In genomic region chr4:133584059-133584951, GRCm38 (mm10) we compare ENCODE assay signal across 8 mouse cellular contexts. TPM values are rescaled to one million over a fixed set of nuclear protein-coding genes. Genes with fewer than 3 reads are reported as not detected.
DNase-seq lines count a peak whose midpoint lies in the region; ATAC-seq lines count a peak whose summit lies in the region.

Gene Gpn2 (plus strand): TSS chr4:133584362.

- H3K4me3 ChIP-seq in brown adipose tissue, adult 24 weeks (ENCODE audit: insufficient read depth, low read depth, low read length): peak within 1 kb of the TSS; percentile 68
- peak within 1 kb of the TSS; percentile 79 to 90 for H3K4me3 ChIP-seq in heart, embryonic 14.5 days (ENCODE audit: control insufficient read depth in 1 of 2, insufficient read depth in 1 of 2, low read depth in 1 of 2, low read length in 2 of 2)
- H3K4me3 ChIP-seq in liver, embryonic 12.5 days: peak within 1 kb of the TSS; percentile 94
- H3K4me3 ChIP-seq in stomach, embryonic 14.5 days (ENCODE audit: low read depth, low read length): peak within 1 kb of the TSS; percentile 98

- H3K27me3 ChIP-seq in heart, embryonic 14.5 days (ENCODE audit: control insufficient read depth, insufficient read depth, low read length): no peaks in the 10 kb centered on the region
- no peaks in the 10 kb centered on the region for H3K27me3 ChIP-seq in liver, embryonic 12.5 days (replicated peaks)
- H3K27me3 ChIP-seq in stomach, embryonic 14.5 days (ENCODE audit: control insufficient read depth, insufficient read depth, low read length): no peaks in the 10 kb centered on the region

- H3K9ac ChIP-seq in heart, embryonic 14.5 days (ENCODE audit: low read length): peak within 1 kb of the TSS; percentile 94
- peak within 1 kb of the TSS; percentile 85 for H3K9ac ChIP-seq in liver, embryonic 12.5 days
- H3K9ac ChIP-seq in stomach, embryonic 14.5 days (replicated peaks; ENCODE audit: low read depth, low read length): peak within 1 kb of the TSS; percentile 78

- H3K27ac ChIP-seq in brown adipose tissue, adult 24 weeks (replicated peaks; ENCODE audit: low read depth, low read length): peak within 1 kb of the TSS; percentile 71
- peak within 1 kb of the TSS; percentile 75 to 82 for H3K27ac ChIP-seq in heart, embryonic 14.5 days (replicated peaks in 1 of 2; ENCODE audit: control insufficient read depth in 1 of 2, insufficient read depth in 1 of 2, low read depth in 2 of 2, low read length in 2 of 2)
- H3K27ac ChIP-seq in liver, embryonic 12.5 days: peak within 1 kb of the TSS; percentile 89
- peak within 1 kb of the TSS; percentile 74; the same call in 1 of the 2 replicates for H3K27ac ChIP-seq in stomach, embryonic 14.5 days (ENCODE audit: low read length)

- H3K9me3 ChIP-seq in heart, embryonic 14.5 days (ENCODE audit: control insufficient read depth, low read length): no peaks in the 10 kb centered on the region
- H3K9me3 ChIP-seq in liver, embryonic 12.5 days (replicated peaks): no peaks in the 10 kb centered on the region
- no peaks in the 10 kb centered on the region for H3K9me3 ChIP-seq in stomach, embryonic 14.5 days (ENCODE audit: control insufficient read depth, low read depth, low read length)

- peaks cover 4% of the 10 kb centered on the region; the same call in 1 of the 2 replicates for H3K4me1 ChIP-seq in brown adipose tissue, adult 24 weeks (ENCODE audit: control insufficient read depth, insufficient read depth, insufficient read length, low read length)
- H3K4me1 ChIP-seq in heart, embryonic 14.5 days (ENCODE audit: control insufficient read depth in 2 of 2, insufficient read depth in 2 of 2, low read length in 2 of 2): peaks cover 3 to 14% of the 10 kb centered on the region in 2 experiments; a peak in 3 of 4 replicates
- peaks cover 24% of the 10 kb centered on the region for H3K4me1 ChIP-seq in liver, embryonic 12.5 days
- peaks cover 7% of the 10 kb centered on the region; the same call in 1 of the 2 replicates for H3K4me1 ChIP-seq in stomach, embryonic 14.5 days (ENCODE audit: control insufficient read depth, insufficient read depth, low read length)

- ATAC-seq in CD4-positive, CD25-positive, alpha-beta regulatory T cell, adult 4 months: peak; percentile 99
- ATAC-seq in heart, embryonic 14.5 days (ENCODE audit: insufficient number of reproducible peaks, insufficient read depth, low FRiP score, low read depth): peak; percentile 41; the same call in 1 of the 2 replicates
- ATAC-seq in liver, embryonic 12.5 days: peak; percentile 82
- peak; percentile 86 for ATAC-seq in stomach, embryonic 14.5 days (ENCODE audit: insufficient number of reproducible peaks, insufficient read depth, low FRiP score, low read depth)

- WGBS in heart, embryonic 14.5 days: 3% methylated on average over 64 of the region's 65 CpGs
- WGBS in liver, embryonic 12.5 days (ENCODE audit: insufficient replicate concordance): under 1% methylated on average over 65 of the region's 65 CpGs
- 2% methylated on average over 65 of the region's 65 CpGs for WGBS in stomach, embryonic 14.5 days

- peaks cover 68% of the 10 kb centered on the region for H3K36me3 ChIP-seq in heart, embryonic 14.5 days (ENCODE audit: control insufficient read depth, insufficient read depth, low read length)
- peaks cover 73% of the 10 kb centered on the region for H3K36me3 ChIP-seq in liver, embryonic 12.5 days
- H3K36me3 ChIP-seq in stomach, embryonic 14.5 days (ENCODE audit: control insufficient read depth, insufficient read depth, low read length): peaks cover 27% of the 10 kb centered on the region

- peak; percentile 55 for DNase-seq in fibroblast of lung, adult 2 months (ENCODE audit: low read depth)
- DNase-seq in kidney, postnatal 14 days: peak; percentile 88
- DNase-seq in natural killer cell, adult 2 months (ENCODE audit: low spot score in 2 of 2): peak; percentile 83 to 85

- H3K4me2 ChIP-seq in heart, embryonic 14.5 days (ENCODE audit: low read length): peak within 1 kb of the TSS; percentile 99
- H3K4me2 ChIP-seq in liver, embryonic 12.5 days: peak within 1 kb of the TSS; percentile 98
- H3K4me2 ChIP-seq in stomach, embryonic 14.5 days (replicated peaks; ENCODE audit: low read depth, low read length): peak within 1 kb of the TSS; percentile 99

RNA-seq across cellular contexts. Expression of gene Gpn2, which starts in this region (rescaled TPM):
- polyA plus RNA-seq in CD4-positive, CD25-positive, alpha-beta regulatory T cell, adult 4 months (2017; shearing (Covaris generic)): 1 to 10 TPM; 6.3 to 8.3 TPM
- 8.1 TPM in 2 replicates for polyA plus RNA-seq in brown adipose tissue, adult 24 weeks (2012; ENCODE audit: insufficient read depth, insufficient read length, missing spikeins)
- 11.2 and 12.5 TPM in 2 replicates for polyA plus RNA-seq in heart, embryonic 14.5 days (2014; fragmentation: Nextera tagmentation; extraction: Ambion mirVana)
- polyA plus RNA-seq in liver, embryonic 12.5 days (2016; fragmentation: Nextera tagmentation; extraction: Ambion mirVana): 15.2 and 16.2 TPM in 2 replicates
- polyA plus RNA-seq in stomach, embryonic 14.5 days (2014; fragmentation: Nextera tagmentation; extraction: Ambion mirVana): 17.7 and 18.9 TPM in 2 replicates

Comparison
In these comparisons a context has a peak if more than half of its experiments do, and no peak if none do; other contexts are left out.
1. Peak in every context shown above with its lines: DNase-seq, ATAC-seq, H3K4me3 ChIP-seq and H3K27ac ChIP-seq.
2. ATAC-seq: peak in every context shown above with its lines; median percentile 99 in CD4-positive, CD25-positive, alpha-beta regulatory T cell, adult 4 months; 86 in stomach, embryonic 14.5 days; 82 in liver, embryonic 12.5 days; 41 in heart, embryonic 14.5 days.